In genomic region chr10:62793091-62793453, GRCm38 (mm10) we compare ENCODE assay signal across 8 mouse cellular contexts. TPM values are rescaled to one million over a fixed set of nuclear protein-coding genes. Genes with fewer than 3 reads are reported as not detected.
DNase-seq lines count a peak whose midpoint lies in the region; ATAC-seq and TF ChIP-seq lines count a peak whose summit lies in the region.

No protein-coding gene starts in this region.

- intact Hi-C loops in left cerebral cortex, postnatal 36 days (cut with DNase I) = loop anchor here (2.0 kb wide), 1 partner anchor 128 kb away; the partner anchor contains the start of gene Slc25a16

- peak overlapping the region; percentile 36 for H3K27ac ChIP-seq in cortical plate, adult 2 months (ENCODE audit: insufficient read depth, low read length)
- peak overlapping the region; percentile 92 for H3K27ac ChIP-seq in hindbrain, embryonic 12.5 days
- H3K27ac ChIP-seq in midbrain, embryonic 12.5 days (replicated peaks) = peak overlapping the region; percentile 96

- no peak for ATAC-seq in megakaryocyte, adult 5-6 weeks (ENCODE audit: poor library complexity, severe bottlenecking)
- ATAC-seq in hindbrain, embryonic 12.5 days (ENCODE audit: low FRiP score) = no peak
- no peak for ATAC-seq in midbrain, embryonic 12.5 days (ENCODE audit: low FRiP score, low read depth)

- H3K4me1 ChIP-seq in megakaryocyte, embryonic 14.5 days = peaks cover 51% of the 10 kb centered on the region
- no peaks in the 10 kb centered on the region for H3K4me1 ChIP-seq in cortical plate, adult 2 months (ENCODE audit: control insufficient read depth, insufficient read depth, low read length)
- H3K4me1 ChIP-seq in hindbrain, embryonic 12.5 days = peaks cover 20% of the 10 kb centered on the region
- H3K4me1 ChIP-seq in midbrain, embryonic 12.5 days = peaks cover 19% of the 10 kb centered on the region

- no peaks in the 10 kb centered on the region for H3K27me3 ChIP-seq in megakaryocyte, embryonic 14.5 days (replicated peaks)
- H3K27me3 ChIP-seq in hindbrain, embryonic 12.5 days = no peaks in the 10 kb centered on the region
- no peaks in the 10 kb centered on the region for H3K27me3 ChIP-seq in midbrain, embryonic 12.5 days

- no peak for DNase-seq in layer of hippocampus, adult 9-11 months
- DNase-seq in left cerebral cortex, postnatal 36 days (ENCODE audit: low spot score in 2 of 2) = no peak
- no peak for DNase-seq in Muller cell, postnatal 12 days (ENCODE audit: inconsistent ontology term)

- H3K9me3 ChIP-seq in megakaryocyte, embryonic 14.5 days = no peaks in the 10 kb centered on the region
- no peaks in the 10 kb centered on the region for H3K9me3 ChIP-seq in hindbrain, embryonic 12.5 days (replicated peaks)
- no peaks in the 10 kb centered on the region for H3K9me3 ChIP-seq in midbrain, embryonic 12.5 days

- no peak for TF ChIP-seq CTCF in cortical plate, adult 2 months (IDR thresholded peaks at IDR 0.05; ENCODE audit: extremely low read depth, insufficient read depth, low read length)

- H3K4me2 ChIP-seq in hindbrain, embryonic 12.5 days (replicated peaks) = peak overlapping the region; percentile 75
- peak overlapping the region; percentile 73 for H3K4me2 ChIP-seq in midbrain, embryonic 12.5 days (replicated peaks)

- WGBS in hindbrain, embryonic 12.5 days = 34% methylated on average over 2 of the region's 2 CpGs
- 32% methylated on average over 2 of the region's 2 CpGs for WGBS in midbrain, embryonic 12.5 days

- TF ChIP-seq POLR2A in cortical plate, adult 2 months (IDR thresholded peaks at IDR 0.05; ENCODE audit: extremely low read depth, insufficient read depth, low read length) = no peak

- H3K36me3 ChIP-seq in megakaryocyte, embryonic 14.5 days (replicated peaks; ENCODE audit: low read length) = peaks cover 26% of the 10 kb centered on the region
- peaks cover 21% of the 10 kb centered on the region for H3K36me3 ChIP-seq in hindbrain, embryonic 12.5 days
- peaks cover 23% of the 10 kb centered on the region for H3K36me3 ChIP-seq in midbrain, embryonic 12.5 days

- H3K4me3 ChIP-seq in megakaryocyte, embryonic 14.5 days (replicated peaks) = peak overlapping the region; percentile 97
- H3K4me3 ChIP-seq in cortical plate, adult 2 months (ENCODE audit: insufficient read depth, low read length) = peak overlapping the region; percentile 53
- peak overlapping the region; percentile 100 for H3K4me3 ChIP-seq in hindbrain, embryonic 12.5 days
- peak overlapping the region; percentile 100 for H3K4me3 ChIP-seq in midbrain, embryonic 12.5 days

- peak overlapping the region; percentile 33; the same call in 1 of the 2 replicates for H3K9ac ChIP-seq in hindbrain, embryonic 12.5 days
- peak overlapping the region; percentile 42; the same call in 1 of the 2 replicates for H3K9ac ChIP-seq in midbrain, embryonic 12.5 days (replicated peaks)

RNA-seq across cellular contexts. Expression of gene Ccar1, which starts 1.0 kb away (rescaled TPM):
- 3.0 and 13.4 TPM in 2 replicates for polyA plus RNA-seq in megakaryocyte, embryonic 14.5 days (2012; ENCODE audit: insufficient read depth, low replicate concordance)
- total RNA-seq in megakaryocyte, adult 5-6 weeks (2015) = 86.7 and 88.1 TPM in 2 replicates
- total RNA-seq in megakaryocyte, adult 5-6 weeks (2017) = 82.6 and 111 TPM in 2 replicates
- polyA plus RNA-seq in cortical plate, adult 2 months (2012; rRNA removed) = 29.9 TPM in 2 replicates
- 141 and 147 TPM in 2 replicates for polyA plus RNA-seq in hindbrain, embryonic 12.5 days (2016; fragmentation: Nextera tagmentation; extraction: Ambion mirVana)
- polyA plus RNA-seq in midbrain, embryonic 12.5 days (2016; fragmentation: Nextera tagmentation; extraction: Ambion mirVana) = 151 and 157 TPM in 2 replicates
- 10 to 100 TPM; 41.4 to 70.6 TPM for total RNA-seq in left cerebral cortex, postnatal 36 days (2021)

Comparison
In these comparisons a context has a peak if more than half of its experiments do, and no peak if none do; other contexts are left out.
1. H3K27ac ChIP-seq: peak in every context shown above with its lines; median percentile 96 in midbrain, embryonic 12.5 days; 92 in hindbrain, embryonic 12.5 days; 36 in cortical plate, adult 2 months.